Mouse (Mus musculus): ENCODE results near the gene Yrdc.

Gene Yrdc

GRCm38 (mm10) chr4:124850261-124850913, at the start of gene Yrdc:
Gene Yrdc, plus strand, starts transcription at chr4:124850679.
- peak; percentile 93 to 95 for DNase-seq

DNA sequence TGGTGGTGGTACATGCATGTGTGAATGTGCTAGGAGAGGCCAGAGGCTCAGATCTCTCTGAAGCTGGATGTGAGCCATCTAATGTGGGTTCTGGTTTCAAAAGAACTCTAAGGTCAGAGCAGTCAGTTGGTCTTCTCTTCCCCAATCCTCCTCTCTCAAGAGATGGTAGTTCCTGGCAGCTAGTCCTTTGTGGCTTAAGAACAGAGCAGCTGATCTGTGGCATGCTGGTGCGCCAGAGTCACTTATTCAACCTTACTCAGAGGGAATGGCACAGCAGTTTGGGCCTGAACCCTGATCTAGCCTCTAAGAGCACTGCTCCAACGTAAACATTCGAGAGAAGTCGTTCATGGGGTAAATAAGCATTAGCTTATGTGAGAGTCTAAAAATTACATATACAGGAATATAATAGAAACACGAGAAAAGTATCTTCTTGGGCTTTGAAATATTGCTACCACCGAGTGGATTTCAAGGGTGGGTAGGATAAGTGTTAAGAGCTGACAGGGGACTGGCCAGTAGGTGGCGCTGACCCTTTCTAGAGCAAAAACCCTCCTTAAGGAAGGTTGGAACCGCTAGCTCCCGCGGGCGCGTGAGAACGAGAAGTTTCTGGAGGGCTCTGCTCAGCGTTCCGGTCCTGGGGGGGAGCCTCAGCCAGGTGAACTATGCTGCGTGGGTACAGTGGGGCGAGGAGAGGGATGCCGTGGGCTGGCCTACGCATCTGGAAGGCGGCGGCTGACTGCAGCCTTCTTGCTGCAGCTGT, 48.7 kb upstream of the Yrdc start, which contains the start of gene Mtf1:
Gene Mtf1, plus strand, starts transcription at position 553 of the 757 bp plus-strand sequence.
- DNase-seq, result peak; percentile 81 to 85

GRCm38 (mm10) chr4:124802309-124803260, 47.9 kb upstream of the Yrdc start:
- peak; percentile 97 to 98 for DNase-seq

GRCm38 (mm10) chr4:124803406-124803805, 47.1 kb upstream of the Yrdc start:
- DNase-seq, result no peak

DNA sequence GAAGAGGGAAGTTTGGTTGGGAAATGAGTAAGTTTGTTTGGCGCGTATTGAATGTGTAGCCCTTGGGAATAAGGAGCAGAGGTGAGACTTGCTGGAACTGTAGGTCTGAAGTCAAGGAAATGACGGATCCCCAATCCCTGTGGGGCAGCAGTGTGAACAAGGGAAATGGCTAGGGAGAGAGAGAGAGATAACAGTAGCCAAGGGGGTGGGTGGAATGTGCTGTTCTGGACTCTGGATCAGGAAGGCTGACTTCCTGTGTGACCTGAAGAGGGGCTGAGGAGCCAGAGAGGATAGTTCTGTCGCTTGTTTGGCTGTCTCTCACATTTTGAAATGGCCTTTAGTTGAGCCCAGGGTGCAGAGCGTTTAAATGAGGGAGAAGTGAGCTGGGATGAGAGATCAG, 42.0 kb upstream of the Yrdc start:
- DNase-seq, result no peak

- no peak for DNase-seq
Observed at GRCm38 (mm10) chr4:124809136-124809883, 41.2 kb upstream of the Yrdc start.

GRCm38 (mm10) chr4:124810056-124810455, 40.4 kb upstream of the Yrdc start:
- no peak for DNase-seq

DNA sequence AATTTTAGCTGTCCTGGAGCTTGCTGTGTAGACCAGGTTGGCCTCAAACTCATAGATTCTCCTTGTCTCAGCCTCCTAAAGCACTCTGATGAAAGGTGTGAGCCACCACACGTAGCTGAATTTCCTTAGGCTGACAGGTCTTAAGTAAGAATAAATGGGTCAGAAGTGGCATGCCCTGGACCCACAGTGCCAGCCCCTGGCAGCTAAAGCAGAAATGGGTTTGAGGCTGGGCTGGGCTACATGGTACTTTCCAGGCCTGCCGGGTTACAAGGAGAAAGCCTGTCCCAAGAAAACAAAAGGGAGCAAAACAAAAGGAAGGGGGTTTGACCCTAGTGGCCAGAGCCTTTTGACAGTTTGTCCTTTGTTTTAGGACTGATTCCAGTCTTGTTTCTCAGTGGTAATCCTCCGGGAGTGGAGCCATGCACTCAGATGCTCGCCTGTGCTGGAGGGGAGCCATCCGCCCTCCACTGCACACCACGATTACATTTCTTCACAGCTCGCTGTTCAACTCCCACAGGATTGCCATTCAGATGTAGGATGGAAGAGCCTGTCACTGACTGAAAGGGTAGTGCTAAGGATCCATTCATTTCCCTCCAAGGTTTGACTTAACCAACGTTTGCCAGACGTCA, 39.0 kb upstream of the Yrdc start:
- DNase-seq, result no peak

GRCm38 (mm10) chr4:124815901-124816300, 34.6 kb upstream of the Yrdc start:
- no peak for DNase-seq

- DNase-seq, result peak; percentile 52 to 73
Observed at GRCm38 (mm10) chr4:124817803-124818202, 32.7 kb upstream of the Yrdc start.

GRCm38 (mm10) chr4:124818832-124819231, 31.6 kb upstream of the Yrdc start:
- DNase-seq, result no peak

GRCm38 (mm10) chr4:124824967-124825366, 25.5 kb upstream of the Yrdc start:
- no peak for DNase-seq

- DNase-seq, result no peak
Observed at GRCm38 (mm10) chr4:124825371-124825965, 25.0 kb upstream of the Yrdc start.

GRCm38 (mm10) chr4:124829671-124830070, 20.8 kb upstream of the Yrdc start:
- DNase-seq, result no peak

DNA sequence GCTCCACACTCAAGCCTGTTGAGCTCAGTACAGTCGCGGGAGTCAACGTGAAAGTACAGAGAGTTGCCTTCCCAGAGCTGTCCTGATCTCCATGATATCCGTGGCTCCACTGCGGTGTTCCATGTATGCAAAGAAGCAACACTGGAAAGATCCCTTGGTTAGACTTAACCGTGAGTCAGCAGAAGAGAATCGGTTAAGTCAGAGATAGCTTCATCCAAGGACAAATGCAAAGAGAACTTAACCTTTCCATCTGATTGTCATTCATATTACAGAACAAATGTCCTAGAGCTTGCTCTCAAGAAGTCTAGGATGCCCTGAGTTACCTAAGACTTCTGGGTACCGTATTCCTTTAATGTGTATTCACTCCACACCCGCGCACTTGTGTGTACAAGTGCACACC, 17.7 kb upstream of the Yrdc start:
- DNase-seq, result no peak

DNA sequence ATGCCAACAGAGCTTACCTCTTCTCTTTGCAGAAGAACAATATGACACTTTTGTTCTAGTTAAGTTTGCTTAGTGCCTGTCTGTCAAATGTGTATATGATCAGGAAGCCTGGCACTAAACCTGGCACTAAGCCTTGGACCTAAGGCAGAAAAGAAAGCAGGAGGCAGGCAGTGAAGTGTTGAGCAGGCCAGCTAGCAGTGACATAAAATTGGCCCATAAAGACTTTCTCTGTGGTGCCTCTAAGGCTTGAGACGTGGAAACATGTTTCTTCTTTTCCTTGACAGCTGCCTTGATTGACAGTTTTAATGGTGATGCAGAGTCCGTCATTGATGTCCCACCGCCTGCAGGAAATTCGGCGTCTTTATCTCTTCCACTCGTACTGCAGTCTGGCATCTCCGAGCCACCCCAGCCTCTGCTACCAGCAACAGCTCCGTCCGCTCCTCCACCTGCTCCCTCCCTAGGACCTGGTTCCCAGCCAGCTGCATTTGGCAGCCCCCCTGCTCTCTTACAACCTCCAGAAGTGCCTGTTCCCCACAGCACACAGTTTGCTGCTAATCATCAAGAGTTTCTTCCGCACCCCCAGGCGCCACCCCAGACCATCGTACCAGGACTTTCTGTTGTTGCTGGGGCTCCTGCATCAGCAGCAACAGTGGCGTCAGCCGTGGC, 12.3 kb upstream of the Yrdc start:
- DNase-seq, result no peak

- no peak for DNase-seq
Observed at GRCm38 (mm10) chr4:124840998-124841397, 9.5 kb upstream of the Yrdc start.

- DNase-seq, result peak; percentile 15 to 19
Observed at GRCm38 (mm10) chr4:124843493-124843892, 7.0 kb upstream of the Yrdc start.

DNA sequence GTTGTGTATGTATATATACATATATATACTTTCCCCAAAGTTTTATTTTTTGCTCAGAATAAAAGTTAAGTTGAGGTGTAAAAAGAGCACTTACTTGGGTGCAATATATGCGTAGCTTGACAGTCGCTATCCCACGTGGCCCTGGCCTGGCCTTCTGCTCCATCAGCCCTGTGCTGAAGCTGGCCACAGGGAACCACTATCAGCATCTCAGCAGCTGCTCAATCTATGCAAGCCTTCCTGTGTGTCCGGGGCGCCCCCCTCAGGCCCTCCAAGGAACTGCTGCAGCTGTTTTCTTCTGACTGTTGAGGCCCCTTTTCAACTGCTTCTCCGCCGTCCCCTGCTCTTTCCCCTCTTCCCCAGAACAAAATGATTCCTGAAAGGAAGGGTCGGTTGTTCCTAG, 2.9 kb upstream of the Yrdc start:
- DNase-seq, result peak; percentile 75 to 78

- peak; percentile 37 to 47 for DNase-seq
Observed at GRCm38 (mm10) chr4:124849631-124850260, 733 bp upstream of the Yrdc start.
